Mouse (Mus musculus) lung, postnatal 0 days (tissue): ENCODE measurements around the gene Flt1. TPM values are rescaled to one million over a fixed set of nuclear protein-coding genes. Genes with fewer than 3 reads are reported as not detected.

Source experiments
- ATAC-seq: fragments of 200-750 bp; cut with Nextera tagmentation; 2 replicates; pipeline ENCODE4 v1.8.0; 2017; ENCODE audit warnings: moderate library complexity
- DNase-seq: peaks from one replicate; pipeline ENCODE4 v3.0.0-alpha.2; 2016; ENCODE audit warnings: low spot score
- H3K27ac ChIP-seq: fragments of 300-500 bp; sonication (generic); 2 replicates; pipeline ENCODE4 v1.5.1; 2014; ENCODE audit warnings: antibody characterized with exemption, mild to moderate bottlenecking, low read length, mixed read lengths
- H3K27me3 ChIP-seq: fragments of 300-500 bp; sonication (generic); replicated peaks from 2 replicates; pipeline ENCODE4 v1.6.1; 2014; ENCODE audit warnings: low read length, mixed read lengths; ENCODE audit not compliant: insufficient read depth
- H3K36me3 ChIP-seq: fragments of 300-500 bp; sonication (generic); 2 replicates; pipeline ENCODE4 v1.6.1; 2014; ENCODE audit warnings: low read length, mixed read lengths; ENCODE audit not compliant: insufficient read depth
- H3K4me1 ChIP-seq: fragments of 300-500 bp; sonication (generic); 2 replicates; pipeline ENCODE4 v1.6.1; 2014; ENCODE audit warnings: antibody characterized with exemption, low read depth, low read length, mixed read lengths; ENCODE audit not compliant: insufficient read depth
- H3K4me2 ChIP-seq: fragments of 300-500 bp; sonication (generic); replicated peaks from 2 replicates; pipeline ENCODE4 v1.6.1; 2014; ENCODE audit warnings: low read depth, mild to moderate bottlenecking, low read length, moderate library complexity, mixed read lengths
- H3K4me3 ChIP-seq: fragments of 300-500 bp; sonication (generic); 2 replicates; pipeline ENCODE4 v1.5.1; 2014; ENCODE audit warnings: low read depth, low read length
- H3K9ac ChIP-seq: fragments of 300-500 bp; sonication (generic); replicated peaks from 2 replicates; pipeline ENCODE4 v1.6.1; 2014; ENCODE audit warnings: low read depth, mild to moderate bottlenecking
- H3K9me3 ChIP-seq: fragments of 300-500 bp; sonication (generic); 2 replicates; pipeline ENCODE4 v1.6.1; 2016; ENCODE audit warnings: low read length, mixed read lengths
- CTCF ChIP-seq: IDR thresholded peaks from 2 replicates; pipeline ENCODE4 v1.5.1; 2016; ENCODE audit warnings: antibody characterized with exemption, mild to moderate bottlenecking
- EP300 ChIP-seq: IDR thresholded peaks from 2 replicates; pipeline ENCODE4 v1.6.1; 2016; ENCODE audit warnings: antibody characterized with exemption, mild to moderate bottlenecking, control low read depth
- WGBS: fragments of 180-500 bp; shearing (Covaris S2); extraction: QIAGEN DNeasy Blood & Tissue Kit; methylation state at CpG from one replicate; pipeline ENCODE4 v1.1.7; 2014; 5-methylcytosine and 5-hydroxymethylcytosine counted together
- polyA plus RNA-seq: library from polyadenylated mRNA; unstranded; fragments of >200 nt; fragmentation: Nextera tagmentation; extraction: Ambion mirVana; gene quantifications from 2 replicates; pipeline ENCODE4 v1.2.1, GENCODE M21; 2015

Gene Flt1
- polyA plus RNA-seq, 1 experiment from 2014 or later, result 18.1 TPM

DNA sequence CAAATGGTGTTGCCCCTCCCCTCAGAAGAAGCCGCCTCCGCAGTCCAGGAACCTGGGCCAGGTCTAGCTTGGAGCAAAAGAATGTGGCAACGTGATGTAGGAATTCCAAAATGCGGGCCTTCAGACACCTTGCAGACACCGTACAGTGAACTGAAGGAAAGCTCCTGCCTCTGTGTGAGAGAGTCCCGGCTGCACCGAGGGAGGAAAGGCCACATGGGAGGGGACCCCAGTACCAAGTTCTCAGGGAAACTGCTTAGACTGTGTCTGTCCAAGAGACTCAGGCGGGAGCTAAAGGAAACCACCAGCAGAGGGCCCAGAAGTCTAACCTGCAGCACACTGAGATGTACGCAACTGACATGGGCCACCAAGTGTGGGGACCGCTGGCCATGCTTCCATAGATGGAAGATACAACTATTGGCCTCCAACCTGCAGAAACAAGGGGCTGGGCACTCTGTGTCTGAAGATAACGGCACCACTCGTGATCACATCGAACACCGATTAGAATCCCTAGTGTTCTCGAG lies 9.1 kb downstream of the Flt1 start:
- Histone ChIP-seq H3K9ac (no peak overlapping the region), H3K9me3 (no peaks in the 10 kb centered on the region), H3K4me1 (no peaks in the 10 kb centered on the region), H3K4me2 (no peak overlapping the region), H3K27ac (no peak overlapping the region), H3K4me3 (no peak overlapping the region), H3K27me3 (0 out of 2 replicates have a peak, but pooled peaks cover 6% of the 10 kb centered on the region), H3K36me3 (no peaks in the 10 kb centered on the region)
- 60% methylated on average over 15 of the region's 15 CpGs for WGBS
- ATAC-seq (no peak), DNase-seq (no peak)
- TF ChIP-seq CTCF (peak; percentile 52), EP300 (no peak)

DNA sequence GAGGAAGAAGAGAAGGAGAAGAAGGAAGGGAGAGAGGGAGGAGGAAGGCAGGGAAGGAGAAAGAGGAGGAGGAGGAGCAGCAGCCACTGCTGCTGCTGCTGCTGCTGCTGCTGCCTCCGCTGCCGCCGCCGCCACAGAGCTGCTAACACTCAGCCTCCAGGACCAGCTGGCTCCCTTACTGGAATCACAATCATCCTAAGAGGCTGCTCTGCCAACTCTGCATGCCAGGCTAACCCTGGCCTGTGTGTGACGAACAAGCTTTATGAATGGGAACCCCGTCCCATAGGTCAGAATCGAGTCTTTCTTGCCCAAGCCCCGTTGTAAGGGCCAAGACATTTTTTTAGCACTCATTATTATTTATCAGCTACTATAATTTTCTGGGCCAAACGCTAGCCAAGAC lies 9.5 kb downstream of the Flt1 start:
- Histone ChIP-seq H3K9me3 (no peaks in the 10 kb centered on the region), H3K4me3 (no peak overlapping the region), H3K36me3 (no peaks in the 10 kb centered on the region), H3K4me2 (no peak overlapping the region), H3K27ac (no peak overlapping the region), H3K27me3 (0 out of 2 replicates have a peak, but pooled peaks cover 1% of the 10 kb centered on the region), H3K4me1 (no peaks in the 10 kb centered on the region), H3K9ac (no peak overlapping the region)
- no peak for DNase-seq
- 50% methylated on average over 7 of the region's 9 CpGs for WGBS
- TF ChIP-seq CTCF (no peak), EP300 (no peak)
- peak; percentile 46 for ATAC-seq

DNA sequence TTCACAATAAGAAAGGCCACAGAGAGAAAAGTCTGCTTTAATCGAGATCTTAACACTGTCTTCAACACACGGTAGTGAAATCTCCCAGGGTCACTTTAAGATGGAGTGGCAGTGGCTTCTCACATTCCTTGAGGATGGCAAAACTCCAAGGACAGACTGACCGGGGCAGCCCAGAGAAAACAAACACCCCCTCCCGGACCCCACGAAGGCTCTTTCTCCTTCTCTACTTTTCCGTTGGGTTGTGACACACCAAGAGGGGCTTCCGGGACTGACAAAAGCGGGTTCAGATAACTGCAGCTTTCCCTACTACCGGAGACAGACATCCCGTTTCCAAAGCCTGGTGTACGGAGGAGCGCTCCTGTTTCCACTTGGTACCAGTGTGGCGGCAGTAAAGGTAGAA lies 10.4 kb downstream of the Flt1 start:
- no peak for TF ChIP-seq EP300
- no peak for TF ChIP-seq CTCF
- WGBS, result 44% methylated on average over 13 of the region's 13 CpGs
- Histone ChIP-seq H3K27ac (no peak overlapping the region), H3K27me3 (no peaks in the 10 kb centered on the region), H3K9me3 (no peaks in the 10 kb centered on the region), H3K4me1 (no peaks in the 10 kb centered on the region), H3K36me3 (no peaks in the 10 kb centered on the region), H3K4me3 (no peak overlapping the region), H3K4me2 (0 out of 2 replicates have a peak overlapping the region, but pooled peaks have one; percentile 22), H3K9ac (no peak overlapping the region)
- DNase-seq (no peak), ATAC-seq (no peak)

DNA sequence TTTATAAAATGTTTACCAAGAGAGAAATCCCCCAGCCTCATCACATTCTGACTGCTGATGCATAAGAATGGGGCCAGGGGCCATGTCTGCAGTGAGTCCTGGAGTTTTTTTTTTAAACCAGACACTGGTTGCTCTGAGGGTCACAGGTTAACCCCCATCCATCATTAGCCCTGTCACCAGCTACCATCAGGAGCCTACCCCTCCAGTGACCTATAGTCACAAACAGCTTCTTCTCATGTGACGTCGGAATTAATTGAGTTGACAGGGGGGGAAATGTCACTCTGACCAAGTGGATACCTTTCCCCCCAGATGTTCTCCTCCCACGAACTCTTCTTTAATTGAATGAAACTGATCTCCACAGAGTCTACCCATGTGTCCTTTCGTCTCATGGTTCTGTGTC lies 17.3 kb downstream of the Flt1 start:
- H3K27ac ChIP-seq, result no peak overlapping the region
- H3K4me3 ChIP-seq, result no peak overlapping the region
- 43% methylated on average over 4 of the region's 4 CpGs for WGBS

DNA sequence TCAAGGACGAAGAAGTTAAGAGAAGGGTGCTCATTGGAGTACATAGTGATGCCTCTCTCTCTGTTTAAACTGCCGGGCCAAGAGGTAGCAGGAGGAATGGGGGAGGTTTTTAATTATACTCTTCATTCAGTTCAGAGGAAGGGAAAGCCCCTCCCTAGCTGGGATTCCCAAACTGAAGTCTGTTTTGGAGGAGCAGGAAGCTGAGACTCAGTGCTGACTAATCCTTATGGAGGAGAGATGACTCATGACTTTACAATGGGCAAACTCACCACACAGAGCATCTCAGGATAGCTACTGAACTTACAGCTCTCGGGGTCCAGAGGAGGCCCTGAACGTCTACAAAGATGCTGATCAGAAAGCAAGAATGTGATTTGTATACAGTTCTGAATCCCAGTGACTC lies 18.3 kb downstream of the Flt1 start:
- DNase-seq (peak; percentile 7), ATAC-seq (no peak; the same call in 1 of the 2 replicates)
- H3K27me3 ChIP-seq, result no peaks in the 10 kb centered on the region
- H3K9me3 ChIP-seq, result no peaks in the 10 kb centered on the region
- no peaks in the 10 kb centered on the region for H3K4me1 ChIP-seq
- H3K27ac ChIP-seq, result no peak overlapping the region
- H3K9ac ChIP-seq, result no peak overlapping the region
- no peak overlapping the region for H3K4me3 ChIP-seq
- H3K4me2 ChIP-seq, result no peak overlapping the region
- TF ChIP-seq CTCF (no peak), EP300 (no peak)
- WGBS, result 29% methylated on average over 4 of the region's 4 CpGs
- H3K36me3 ChIP-seq, result no peaks in the 10 kb centered on the region

More for the DNA sequence above, 17.3 kb downstream of the Flt1 start:
- Histone ChIP-seq H3K36me3 (no peaks in the 10 kb centered on the region), H3K9me3 (no peaks in the 10 kb centered on the region), H3K27me3 (no peaks in the 10 kb centered on the region), H3K4me1 (no peaks in the 10 kb centered on the region), H3K4me2 (no peak overlapping the region), H3K9ac (no peak overlapping the region)
- ATAC-seq (no peak), DNase-seq (no peak)
- no peak for TF ChIP-seq EP300
- TF ChIP-seq CTCF, result no peak

DNA sequence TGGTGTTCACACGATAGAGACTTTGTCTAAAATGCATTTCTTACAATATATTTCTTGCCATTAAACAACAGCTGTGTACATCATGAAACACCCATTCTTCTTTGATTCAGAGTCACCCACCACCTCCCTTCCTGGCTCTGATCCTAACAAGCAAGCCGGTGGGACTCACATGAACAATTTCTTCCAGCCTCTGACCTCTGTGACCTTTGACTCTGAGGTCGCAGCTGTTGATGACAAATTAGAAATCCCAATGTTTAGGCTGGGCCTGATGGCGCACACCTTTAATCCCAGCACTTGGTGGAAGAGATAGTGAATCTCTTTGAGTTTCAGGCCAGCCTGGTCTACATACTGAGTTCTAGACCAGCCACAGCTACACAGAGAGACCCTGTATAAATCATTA lies 20.9 kb downstream of the Flt1 start:
- no peaks in the 10 kb centered on the region for H3K9me3 ChIP-seq
- 41% methylated on average over 4 of the region's 4 CpGs for WGBS
- ATAC-seq (no peak), DNase-seq (no peak)
- H3K4me1 ChIP-seq, result no peaks in the 10 kb centered on the region
- no peaks in the 10 kb centered on the region for H3K27me3 ChIP-seq
- no peak overlapping the region for H3K27ac ChIP-seq
- H3K4me3 ChIP-seq, result no peak overlapping the region
- no peak overlapping the region for H3K9ac ChIP-seq
- no peak overlapping the region for H3K4me2 ChIP-seq
- no peaks in the 10 kb centered on the region for H3K36me3 ChIP-seq
- TF ChIP-seq CTCF, result no peak

DNA sequence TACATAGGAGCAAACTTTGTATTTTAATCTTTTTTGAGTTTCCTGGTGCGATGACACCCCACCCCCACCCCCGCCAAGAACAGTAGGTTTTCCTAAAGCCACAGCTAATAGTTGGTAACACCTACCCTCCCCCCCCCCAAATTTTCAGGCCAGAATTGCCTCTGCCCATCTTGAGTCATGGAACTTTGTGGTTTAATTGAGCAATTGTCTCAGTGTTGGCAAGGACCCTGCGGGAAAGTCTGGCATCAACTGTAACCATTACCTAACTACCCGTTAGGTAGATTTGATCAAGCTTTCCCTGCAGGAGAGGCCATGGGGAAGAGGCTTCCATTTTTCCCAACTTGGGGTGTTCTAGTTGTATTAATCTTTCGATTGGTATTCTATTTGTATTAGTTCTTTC lies 23.4 kb downstream of the Flt1 start:
- TF ChIP-seq EP300 (no peak), CTCF (no peak)

More for the DNA sequence above, 23.4 kb downstream of the Flt1 start:
- DNase-seq (no peak), ATAC-seq (no peak)
- Histone ChIP-seq H3K4me1 (no peaks in the 10 kb centered on the region), H3K9ac (no peak overlapping the region), H3K36me3 (no peaks in the 10 kb centered on the region), H3K4me2 (no peak overlapping the region), H3K4me3 (no peak overlapping the region), H3K27me3 (no peaks in the 10 kb centered on the region), H3K9me3 (no peaks in the 10 kb centered on the region), H3K27ac (no peak overlapping the region)
- 77% methylated on average over 5 of the region's 5 CpGs for WGBS
